Mouse (Mus musculus) lung, postnatal 0 days (tissue): ENCODE measurements around the gene Csrp1.

Experiments
- CTCF ChIP-seq: IDR thresholded peaks from 2 replicates; pipeline ENCODE4 v1.5.1; 2016; ENCODE audit warnings: antibody characterized with exemption, mild to moderate bottlenecking
- EP300 ChIP-seq: IDR thresholded peaks from 2 replicates; pipeline ENCODE4 v1.6.1; 2016; ENCODE audit warnings: antibody characterized with exemption, mild to moderate bottlenecking, control low read depth

GRCm38 (mm10) chr1:135676938-135677682, 42.8 kb upstream of the Csrp1 start:
- TF ChIP-seq CTCF: no peak
- no peak for TF ChIP-seq EP300
